Mouse (Mus musculus): ENCODE measurements around the gene Evl.

DNA sequence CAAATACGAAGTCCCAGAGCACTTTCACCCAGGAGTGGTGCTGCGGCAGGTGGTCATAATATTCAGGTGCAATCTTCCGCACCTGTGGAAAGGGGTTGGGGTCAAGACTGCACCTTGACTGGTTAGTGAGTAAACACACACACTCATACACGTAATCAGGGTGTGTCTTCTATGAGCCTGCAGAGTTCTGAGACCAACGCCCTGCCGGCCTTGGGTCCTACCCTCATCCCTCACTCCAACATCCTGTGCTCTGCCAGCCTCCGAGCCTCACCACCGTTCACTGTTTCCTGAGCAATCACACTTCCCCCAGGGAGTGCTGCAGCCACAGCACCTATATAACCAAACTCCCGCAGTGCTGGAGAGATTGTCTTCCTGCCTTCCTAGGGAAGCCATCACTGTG lies 136.0 kb downstream of the Evl start:
- TF ChIP-seq CTCF (IDR thresholded peaks at IDR 0.05; ENCODE audit: low read depth) (no peak), EP300 (IDR thresholded peaks at IDR 0.05; ENCODE audit: low read depth) (no peak)
